Mouse (Mus musculus) G1E (cell line): ENCODE data around the gene Fap. TPM values are rescaled to one million over a fixed set of nuclear protein-coding genes. Genes with fewer than 3 reads are reported as not detected.

Experiments
- ATAC-seq: 2 replicates; pipeline ENCODE4 v1.8.0; 2016; ENCODE audit warnings: mild to moderate bottlenecking; ENCODE audit not compliant: insufficient number of reproducible peaks, poor library complexity, low FRiP score, severe bottlenecking; ENCODE audit errors: extremely low read depth
- DNase-seq: peaks from one replicate; pipeline ENCODE4 v3.0.0; 2012; ENCODE audit warnings: low spot score
- H3K27me3 ChIP-seq: 2 replicates; pipeline ENCODE4 v1.6.1; 2012; ENCODE audit warnings: mild to moderate bottlenecking, low read length, inconsistent platforms; ENCODE audit not compliant: insufficient read depth
- H3K36me3 ChIP-seq: replicated peaks from 2 replicates; pipeline ENCODE3; 2012; ENCODE audit warnings: mild to moderate bottlenecking, inconsistent platforms
- H3K4me1 ChIP-seq: 2 replicates; pipeline ENCODE4 v1.6.1; 2012; ENCODE audit warnings: low read depth, low read length, inconsistent platforms, mixed read lengths; ENCODE audit not compliant: insufficient read depth
- H3K4me3 ChIP-seq: 2 replicates; pipeline ENCODE4 v1.5.1; 2012; ENCODE audit warnings: low read depth, mild to moderate bottlenecking, inconsistent platforms, low read length, moderate library complexity, mixed read lengths
- H3K9me3 ChIP-seq: replicated peaks from 2 replicates; pipeline ENCODE4 v1.6.1; 2012; ENCODE audit warnings: inconsistent platforms
- CTCF ChIP-seq: IDR thresholded peaks from 2 replicates; pipeline ENCODE4 v1.5.1; 2012; ENCODE audit warnings: low read depth, low read length, inconsistent platforms, mixed read lengths
- GATA1 ChIP-seq: IDR thresholded peaks from 2 replicates; pipeline ENCODE4 v1.6.1; 2012; ENCODE audit warnings: borderline replicate concordance, low read length, inconsistent platforms, mixed read lengths
- GATA2 ChIP-seq: IDR thresholded peaks from 2 replicates; pipeline ENCODE4 v1.6.1; 2012; ENCODE audit warnings: low read depth, low read length, inconsistent platforms, borderline replicate concordance
- POLR2AphosphoS5 ChIP-seq: IDR thresholded peaks from 2 replicates; pipeline ENCODE4 v1.6.1; 2012; ENCODE audit warnings: low read depth, low read length, inconsistent platforms; ENCODE audit not compliant: insufficient replicate concordance
- TAL1 ChIP-seq: conservative IDR thresholded peaks from 2 replicates; pipeline ENCODE4 v1.6.1; 2012; ENCODE audit warnings: low read depth, low read length, inconsistent platforms, mixed read lengths
- polyA plus RNA-seq: library from polyadenylated mRNA; stranded (reverse); fragments of >175 nt; gene quantifications from 2 replicates; pipeline ENCODE4 v1.2.3, GENCODE M21; 2012
- total RNA-seq, 2 experiments: library from RNA; stranded (forward) in 1 of 2; stranded (reverse) in 1 of 2; fragments of 200-1000 nt in 1 of 2; fragments of >200 nt in 1 of 2; fragmentation: Nextera tagmentation in 1 of 2; gene quantifications; 2 replicates each; pipeline ENCODE4 v1.2.3; 2014 to 2017

Fap gene
- total and polyA plus RNA-seq, 3 experiments: not detected

DNA sequence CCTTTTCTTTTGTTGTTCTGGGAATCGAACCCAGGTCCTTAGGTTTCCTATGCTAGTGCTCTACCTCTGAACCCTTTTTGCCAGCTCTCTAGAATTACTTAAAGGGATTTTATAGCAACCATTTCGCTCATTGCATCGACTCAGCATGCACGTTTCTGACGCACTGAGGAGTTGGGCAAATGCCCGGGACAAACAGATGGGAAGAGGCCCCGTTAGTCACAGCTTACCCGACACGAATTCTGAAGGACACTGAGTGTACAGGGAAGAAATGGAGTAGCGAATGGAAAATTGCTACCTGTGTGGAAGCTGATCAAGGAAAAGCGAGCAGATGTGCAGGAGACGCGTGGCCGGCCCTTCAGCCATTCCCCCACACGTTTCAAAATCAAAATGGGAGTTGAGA, 60.4 kb downstream of the Fap start:
- H3K27me3 ChIP-seq: no peaks in the 10 kb centered on the region
- H3K4me1 ChIP-seq: peaks cover 5% of the 10 kb centered on the region; the same call in 1 of the 2 replicates
- no peaks in the 10 kb centered on the region for H3K9me3 ChIP-seq
- DNase-seq (no peak), ATAC-seq (no peak)
- TF ChIP-seq CTCF: no peak
- TF ChIP-seq GATA2: no peak
- no peak for TF ChIP-seq POLR2AphosphoS5
- TF ChIP-seq GATA1: no peak
- TF ChIP-seq TAL1: no peak
- H3K36me3 ChIP-seq: no peaks in the 10 kb centered on the region
- no peak overlapping the region for H3K4me3 ChIP-seq

DNA sequence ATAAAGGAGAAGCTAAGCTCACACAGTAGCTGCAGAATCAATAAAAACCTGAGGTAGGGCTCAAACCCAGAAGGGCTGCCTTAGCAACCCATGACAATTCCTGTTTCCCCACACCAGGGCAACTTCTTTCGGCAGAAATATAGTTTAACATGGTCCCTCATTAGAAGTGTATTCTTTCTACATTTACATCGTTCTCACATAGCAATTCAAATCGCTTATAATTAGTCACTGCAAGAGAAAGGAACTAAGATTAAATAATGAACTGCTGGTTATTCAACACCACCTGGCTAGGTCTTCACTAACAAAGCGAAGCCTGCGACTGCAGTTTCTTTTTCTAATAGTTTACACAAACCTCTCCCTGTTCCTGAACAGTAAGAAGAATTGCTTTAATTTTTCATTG, 66.7 kb downstream of the Fap start:
- Histone ChIP-seq H3K4me1 (peaks cover 3% of the 10 kb centered on the region; the same call in 1 of the 2 replicates), H3K9me3 (no peaks in the 10 kb centered on the region), H3K27me3 (no peaks in the 10 kb centered on the region), H3K36me3 (no peaks in the 10 kb centered on the region), H3K4me3 (no peak overlapping the region)
- TF ChIP-seq GATA2: no peak
- no peak for TF ChIP-seq GATA1
- no peak for TF ChIP-seq POLR2AphosphoS5
- no peak for TF ChIP-seq TAL1
- no peak for TF ChIP-seq CTCF
- ATAC-seq: no peak
- no peak for DNase-seq

DNA sequence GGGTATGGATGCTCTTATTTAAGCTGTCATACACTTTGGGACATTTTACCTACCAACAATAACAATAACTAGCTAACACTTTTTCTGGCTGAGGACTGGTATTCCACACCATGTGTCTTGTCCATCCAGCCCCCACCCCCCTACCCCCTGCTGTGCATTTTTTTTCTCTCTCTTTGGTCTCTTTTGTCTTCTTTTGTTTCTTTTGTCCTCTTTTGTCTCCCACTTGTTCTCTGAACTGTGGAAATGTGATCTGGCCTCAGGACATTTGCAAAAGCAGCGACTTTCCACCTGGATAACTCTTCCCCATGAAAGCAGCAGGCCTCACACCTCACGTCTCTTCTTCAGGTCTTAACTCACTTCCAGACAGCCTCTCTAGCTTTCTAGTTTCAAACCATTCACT, 67.4 kb downstream of the Fap start:
- DNase-seq: no peak

DNA sequence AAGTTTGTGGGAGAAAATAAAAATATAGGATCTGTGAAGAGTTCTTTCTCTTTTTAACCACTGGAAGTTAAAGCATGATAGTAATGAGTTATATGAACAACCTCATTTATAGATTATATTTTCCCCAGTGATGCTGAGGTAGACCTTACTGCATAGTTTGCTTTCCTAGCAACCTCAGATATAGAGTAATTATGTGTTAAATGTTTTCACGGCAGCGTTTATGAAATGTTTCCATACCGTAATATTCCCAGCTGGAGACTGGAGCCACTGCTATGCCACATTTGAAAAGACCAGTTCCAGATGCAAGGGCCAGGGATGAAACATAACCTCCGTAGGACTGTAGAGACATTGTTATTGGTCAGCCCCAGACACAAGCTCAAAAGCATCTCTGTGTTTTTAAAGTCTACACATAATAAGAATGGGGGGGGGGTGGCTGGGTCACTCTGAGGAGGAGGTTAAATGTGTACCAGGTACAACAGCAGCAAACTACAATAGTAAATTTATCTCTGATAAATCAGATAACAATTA, 69.5 kb downstream of the Fap start:
- ATAC-seq: no peak
- no peak overlapping the region for H3K4me3 ChIP-seq
- H3K36me3 ChIP-seq: no peaks in the 10 kb centered on the region
- no peak for DNase-seq
- H3K27me3 ChIP-seq: no peaks in the 10 kb centered on the region
- TF ChIP-seq CTCF (no peak), GATA2 (no peak), POLR2AphosphoS5 (no peak), GATA1 (no peak), TAL1 (no peak)
- no peaks in the 10 kb centered on the region for H3K9me3 ChIP-seq
- H3K4me1 ChIP-seq: peaks cover 5% of the 10 kb centered on the region; the same call in 1 of the 2 replicates

More for the DNA sequence above, 67.4 kb downstream of the Fap start:
- Histone ChIP-seq H3K36me3 (no peaks in the 10 kb centered on the region), H3K9me3 (no peaks in the 10 kb centered on the region), H3K27me3 (no peaks in the 10 kb centered on the region), H3K4me3 (no peak overlapping the region), H3K4me1 (peaks cover 3% of the 10 kb centered on the region; the same call in 1 of the 2 replicates)
- no peak for TF ChIP-seq GATA1
- TF ChIP-seq POLR2AphosphoS5: no peak
- no peak for TF ChIP-seq TAL1
- TF ChIP-seq CTCF: no peak
- no peak for TF ChIP-seq GATA2
- ATAC-seq: no peak

DNA sequence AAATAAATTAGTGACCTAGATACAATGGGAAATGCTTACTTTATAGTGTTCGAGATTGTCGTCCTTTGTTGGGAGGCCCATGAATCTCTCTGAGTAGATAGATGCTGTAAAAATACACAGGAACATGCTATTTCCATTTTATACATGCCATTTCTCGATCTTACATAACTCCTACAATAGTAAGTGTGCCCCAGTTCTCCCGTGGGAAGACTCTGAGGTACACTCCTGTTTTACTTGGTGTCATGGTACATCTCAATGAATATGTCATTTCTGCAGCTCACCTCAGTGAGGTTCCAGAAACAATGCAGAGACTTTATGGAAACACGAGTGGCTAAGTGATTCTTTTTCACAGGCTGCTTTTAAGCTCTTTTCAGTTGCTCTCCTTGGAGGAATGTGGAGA, 70.5 kb downstream of the Fap start:
- Histone ChIP-seq H3K36me3 (no peaks in the 10 kb centered on the region), H3K4me1 (peaks cover 5% of the 10 kb centered on the region; the same call in 1 of the 2 replicates), H3K9me3 (no peaks in the 10 kb centered on the region), H3K27me3 (no peaks in the 10 kb centered on the region), H3K4me3 (no peak overlapping the region)
- TF ChIP-seq GATA2 (no peak), TAL1 (no peak), POLR2AphosphoS5 (no peak), CTCF (no peak), GATA1 (no peak)
- ATAC-seq (no peak), DNase-seq (no peak)

DNA sequence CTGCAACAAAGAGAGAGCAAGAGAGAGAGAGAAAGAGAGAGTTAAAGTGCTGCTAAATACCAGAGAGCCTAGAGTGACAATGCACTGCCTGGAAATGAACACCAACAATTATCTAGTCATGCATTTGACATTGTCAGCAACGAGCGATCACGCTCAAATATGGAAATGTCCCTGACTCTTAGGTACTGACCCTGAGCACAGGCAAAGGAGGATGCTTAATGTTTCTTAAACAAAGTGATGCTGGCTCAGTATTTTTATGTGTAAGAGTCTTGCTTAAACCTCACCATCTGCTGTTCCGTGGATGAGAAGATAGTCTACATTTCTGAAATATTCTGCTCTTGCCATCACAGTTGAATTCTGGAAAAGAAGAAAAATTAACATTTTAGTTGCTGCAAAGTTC, 71.4 kb downstream of the Fap start:
- DNase-seq (no peak), ATAC-seq (no peak)
- TF ChIP-seq CTCF: no peak
- no peak for TF ChIP-seq POLR2AphosphoS5
- no peak for TF ChIP-seq GATA1
- TF ChIP-seq GATA2: no peak
- TF ChIP-seq TAL1: no peak
- Histone ChIP-seq H3K9me3 (no peaks in the 10 kb centered on the region), H3K36me3 (no peaks in the 10 kb centered on the region), H3K4me3 (no peak overlapping the region), H3K27me3 (no peaks in the 10 kb centered on the region), H3K4me1 (peaks cover 5% of the 10 kb centered on the region; the same call in 1 of the 2 replicates)
